Mouse (Mus musculus): ENCODE data around the gene Traf7.

Gene Traf7

DNA sequence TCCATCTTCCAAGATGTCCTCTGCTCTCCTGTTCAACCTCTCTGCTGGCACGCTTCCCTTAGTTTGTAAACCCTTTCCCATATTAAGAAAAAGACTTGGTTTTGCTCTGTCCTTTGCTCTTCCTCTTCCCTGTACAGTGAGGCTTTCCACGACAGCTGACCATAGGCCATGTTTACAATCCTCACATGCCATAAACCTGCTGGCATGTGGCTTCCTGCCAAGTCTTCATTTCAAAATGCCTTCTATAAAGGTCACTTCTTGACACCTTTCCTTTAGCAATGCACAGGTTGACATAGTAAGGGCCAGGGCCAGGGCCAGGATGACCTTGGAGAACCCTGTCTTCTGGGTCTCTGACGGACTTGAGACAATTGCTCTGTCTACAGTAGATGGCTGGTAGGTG, 18.5 kb upstream of the Traf7 start:
- no peak for DNase-seq (ENCODE audit: extremely low read depth, low read depth, low spot score)

DNA sequence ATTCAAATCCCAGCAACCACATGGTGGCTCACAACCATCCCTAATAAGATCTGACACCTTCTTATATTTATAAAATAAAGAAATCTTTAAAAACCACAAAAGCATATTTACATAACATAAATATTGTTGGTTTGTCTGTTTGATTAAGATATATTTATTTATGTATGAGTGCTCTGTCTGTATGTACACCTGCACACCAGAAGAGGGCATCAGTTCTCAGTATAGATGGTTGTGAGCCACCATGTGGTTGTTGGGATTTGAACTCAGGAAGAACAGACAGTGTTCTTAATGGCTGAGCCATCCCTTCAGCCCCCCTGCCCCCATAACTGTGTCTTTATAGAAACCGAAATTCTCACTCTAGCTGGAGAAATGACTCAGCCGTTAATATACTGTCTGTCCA, 17.5 kb upstream of the Traf7 start:
- DNase-seq (ENCODE audit: extremely low read depth, low read depth, low spot score) = no peak

- no peak for DNase-seq (ENCODE audit: extremely low read depth, low read depth, low spot score)
Measured at GRCm38 (mm10) chr17:24544613-24545012, 16.9 kb upstream of the Traf7 start.

DNA sequence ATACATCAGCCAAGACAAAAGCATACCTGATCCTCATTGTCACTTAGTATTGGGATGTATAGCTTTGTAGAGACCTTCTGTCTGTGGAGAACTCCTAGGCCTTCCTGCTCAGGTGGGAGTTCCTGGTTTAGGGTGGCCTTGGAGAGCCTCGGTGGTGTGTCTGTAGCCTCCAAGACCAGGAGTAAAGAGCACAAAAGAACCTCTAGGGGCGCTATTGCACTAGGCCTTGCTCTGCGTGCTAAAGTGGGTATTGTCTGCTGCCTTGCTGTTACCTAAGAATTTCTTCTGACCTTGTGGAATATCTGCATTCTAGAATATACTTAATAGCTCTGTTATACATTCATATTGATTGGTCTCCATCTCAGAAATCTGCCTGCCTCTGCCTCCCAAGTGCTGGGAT, 12.6 kb upstream of the Traf7 start:
- DNase-seq (ENCODE audit: extremely low read depth, low read depth, low spot score) = no peak

DNA sequence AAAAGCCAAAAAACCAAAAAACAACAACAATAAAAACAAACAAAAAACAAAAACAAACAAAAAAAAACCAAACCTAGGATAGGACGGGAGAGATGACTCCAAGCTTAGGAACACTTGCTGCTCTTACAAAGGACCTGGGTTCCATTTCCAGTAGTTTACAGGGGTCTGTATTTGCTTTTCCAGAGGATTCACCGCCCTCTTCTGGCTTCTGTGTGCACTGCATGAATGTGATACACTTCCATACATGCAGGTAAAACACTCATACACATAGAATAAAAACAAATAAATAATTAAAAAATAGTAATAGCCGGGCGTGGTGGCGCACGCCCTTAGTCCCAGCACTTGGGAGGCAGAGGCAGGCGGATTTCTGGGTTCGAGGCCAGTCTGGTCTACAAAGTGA, 11.2 kb upstream of the Traf7 start:
- no peak for DNase-seq (ENCODE audit: extremely low read depth, low read depth, low spot score)

GRCm38 (mm10) chr17:24537536-24537935, 9.8 kb upstream of the Traf7 start:
- DNase-seq (ENCODE audit: extremely low read depth, low read depth, low spot score) = no peak

DNA sequence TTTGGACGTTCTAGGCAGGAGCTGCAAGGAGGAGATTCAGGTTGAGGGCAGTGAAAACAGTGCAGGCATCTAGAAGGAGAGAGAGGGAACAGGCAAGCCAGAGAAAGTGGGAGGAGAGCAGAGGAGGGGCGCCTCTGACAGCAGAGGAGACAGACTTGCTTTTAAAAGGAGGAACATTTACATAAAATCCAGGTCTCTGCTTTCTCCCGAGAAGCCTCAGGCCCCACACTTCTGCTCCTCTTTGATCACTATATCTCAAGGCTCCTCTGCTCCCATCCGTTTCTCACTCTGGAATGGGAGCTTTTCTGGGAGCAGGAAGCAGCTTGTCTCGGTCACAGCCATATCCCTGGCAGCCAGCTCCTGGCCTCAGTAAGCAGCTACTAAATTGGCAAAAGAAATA, 7.6 kb upstream of the Traf7 start:
- no peak for DNase-seq (ENCODE audit: extremely low read depth, low read depth, low spot score)

DNA sequence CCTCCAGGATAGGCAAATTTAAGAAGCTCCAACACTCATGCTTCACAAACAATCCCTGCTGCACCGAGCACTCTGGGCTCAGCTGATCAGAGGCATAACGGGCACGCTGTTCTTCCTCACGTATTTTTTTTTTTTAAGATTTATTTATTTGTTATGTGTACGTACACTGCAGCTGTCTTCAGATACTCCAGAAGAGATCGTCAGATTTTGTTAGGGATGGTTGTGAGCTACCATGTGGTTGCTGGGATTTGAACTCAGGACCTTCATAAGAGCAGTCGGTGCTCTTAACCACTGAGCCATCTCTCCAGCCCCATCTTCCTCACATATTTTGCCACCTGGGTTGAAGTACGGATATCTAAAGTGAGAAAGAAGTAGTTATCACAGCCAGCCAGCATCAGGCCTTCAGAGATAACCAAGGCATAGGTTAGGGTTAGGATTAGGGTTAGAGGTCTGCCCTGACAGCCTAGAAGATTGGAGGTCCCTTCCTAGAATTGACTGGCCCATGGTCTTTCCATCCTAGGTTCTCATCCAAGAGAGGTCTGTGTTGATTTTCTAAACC, 6.5 kb upstream of the Traf7 start, which contains the start of gene Rab26:
Gene Rab26 (minus strand): TSS at position 51 of the 559 bp plus-strand sequence.
- DNase-seq (ENCODE audit: extremely low read depth, low read depth, low spot score) = no peak

GRCm38 (mm10) chr17:24533099-24533992, 5.6 kb upstream of the Traf7 start:
- DNase-seq (ENCODE audit: extremely low read depth, low read depth, low spot score) = peak; percentile 31

DNA sequence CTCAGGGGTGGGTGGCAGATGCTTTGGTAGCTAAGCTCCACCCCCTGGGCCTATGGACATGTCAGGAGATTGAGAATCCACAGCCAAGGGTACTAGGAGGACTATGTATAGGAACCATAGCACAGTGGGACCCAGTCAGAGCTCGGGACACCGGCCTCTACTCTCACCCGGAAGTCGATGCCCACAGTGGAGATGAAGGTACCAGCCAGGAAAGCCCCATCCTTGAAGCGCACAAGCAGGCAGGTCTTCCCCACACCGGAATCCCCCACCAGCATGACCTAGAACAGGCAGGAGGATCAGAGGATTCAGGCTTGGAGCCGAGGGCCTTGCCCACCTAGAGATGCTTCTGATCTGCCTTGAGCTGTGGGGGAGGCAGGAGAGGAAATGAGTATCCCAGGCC, 4.3 kb upstream of the Traf7 start:
- no peak for DNase-seq (ENCODE audit: extremely low read depth, low read depth, low spot score)

DNA sequence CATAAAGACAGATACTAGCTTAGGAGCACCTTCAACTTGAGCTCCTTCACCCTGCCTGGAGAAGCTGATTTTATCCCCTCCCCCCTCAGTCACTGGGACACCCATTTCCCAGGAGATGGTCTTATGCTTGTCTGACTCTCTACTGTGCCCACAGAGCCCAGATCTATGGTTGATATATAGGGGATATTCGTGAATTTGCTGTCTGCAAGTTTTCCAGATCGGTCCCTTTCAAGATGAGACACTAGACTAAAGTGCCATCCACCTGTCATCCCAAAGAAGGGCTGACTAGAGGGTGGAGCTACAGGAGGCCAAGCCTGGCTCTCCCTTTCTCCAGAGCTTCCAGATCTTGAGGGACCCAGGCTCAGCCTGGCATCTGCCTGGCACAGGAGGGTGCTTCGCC, 3.3 kb upstream of the Traf7 start:
- no peak for DNase-seq (ENCODE audit: extremely low read depth, low read depth, low spot score)

GRCm38 (mm10) chr17:24530361-24531050, 2.8 kb upstream of the Traf7 start:
- DNase-seq (ENCODE audit: extremely low read depth, low read depth, low spot score) = no peak

- no peak for DNase-seq (ENCODE audit: extremely low read depth, low read depth, low spot score)
Measured at GRCm38 (mm10) chr17:24529883-24530282, 2.1 kb upstream of the Traf7 start.

DNA sequence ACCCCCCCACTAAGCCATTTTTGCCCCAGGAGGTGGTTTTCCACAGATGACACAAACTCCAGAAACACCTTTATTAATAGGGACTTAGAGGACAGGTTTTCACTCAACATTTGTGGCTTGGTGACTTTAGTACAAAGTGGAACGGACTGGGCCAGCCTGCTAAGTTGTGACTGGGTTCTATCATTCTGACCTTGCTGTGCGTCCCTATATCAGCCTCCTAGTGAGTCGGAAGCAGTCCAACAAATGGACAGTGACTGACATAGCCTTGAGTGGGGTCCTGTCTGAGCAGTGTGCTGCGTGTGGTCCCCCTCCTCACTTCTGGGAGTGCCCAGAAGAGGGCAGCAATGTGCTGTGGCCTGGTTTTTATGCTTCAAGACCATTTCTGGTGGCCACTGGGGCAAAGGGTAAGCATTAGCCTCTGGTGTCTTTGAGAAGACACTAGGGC, 1.3 kb upstream of the Traf7 start:
- DNase-seq (ENCODE audit: extremely low read depth, low read depth, low spot score) = no peak

DNA sequence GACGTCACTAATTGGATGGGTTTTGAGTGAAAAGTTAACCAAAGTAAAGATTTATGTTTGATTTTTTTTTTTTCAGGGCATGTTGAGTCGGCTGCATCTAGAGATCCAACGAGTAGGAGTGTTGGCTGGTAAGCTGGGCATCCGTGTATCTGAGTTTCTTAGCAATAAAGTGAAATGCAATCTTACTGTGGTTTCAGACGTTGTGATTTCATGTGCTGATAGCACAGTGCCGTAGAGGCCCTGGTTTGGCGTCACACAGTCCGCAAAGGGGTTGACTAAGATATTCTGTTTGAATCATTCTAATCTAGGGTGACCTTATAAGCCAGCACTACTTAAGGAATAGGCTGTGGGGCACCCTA, 801 bp upstream of the Traf7 start:
- DNase-seq (ENCODE audit: extremely low read depth, low read depth, low spot score) = no peak

DNA sequence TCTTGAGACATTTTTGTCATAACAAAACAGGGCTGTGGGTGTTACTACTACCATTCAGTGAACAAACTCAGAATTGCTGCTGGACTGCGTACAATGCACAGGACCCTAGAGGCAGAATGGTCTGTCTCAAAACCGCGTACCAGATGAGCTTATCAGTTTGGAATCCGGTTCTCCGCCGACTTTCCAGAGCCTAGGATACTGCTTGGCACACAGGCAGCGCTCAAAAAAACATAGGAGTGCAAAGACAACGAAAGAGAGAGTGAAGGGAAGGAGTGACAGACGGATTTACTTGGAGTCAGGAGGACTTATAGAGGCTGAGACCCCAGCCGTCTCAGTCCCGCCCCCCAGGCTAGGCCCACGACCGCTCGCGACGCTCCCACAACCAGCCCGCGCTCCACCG, 423 bp downstream of the Traf7 start:
- DNase-seq (ENCODE audit: extremely low read depth, low read depth, low spot score) = no peak

DNA sequence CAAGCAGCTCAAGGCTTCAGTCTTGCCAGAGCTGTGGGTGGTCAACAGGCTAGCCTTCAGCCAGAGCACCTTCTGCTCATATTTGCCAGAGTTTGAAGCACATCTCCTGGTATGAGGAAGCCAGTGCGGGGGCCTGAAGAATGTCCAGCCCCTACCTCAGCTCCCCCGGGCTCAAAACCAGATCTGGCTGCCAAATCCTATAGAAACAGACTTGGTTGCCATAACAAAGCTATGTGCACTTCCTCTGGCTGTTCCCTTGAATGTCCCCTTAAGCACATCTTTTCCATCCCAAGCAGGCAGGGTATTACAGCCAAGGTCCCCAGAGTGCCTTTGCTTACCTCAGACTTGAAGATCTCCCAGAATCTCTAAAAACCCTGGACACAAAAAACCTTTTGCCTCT, 3.0 kb downstream of the Traf7 start:
- DNase-seq (ENCODE audit: extremely low read depth, low read depth, low spot score) = no peak

GRCm38 (mm10) chr17:24520450-24520849, 7.3 kb downstream of the Traf7 start:
- no peak for DNase-seq (ENCODE audit: extremely low read depth, low read depth, low spot score)

DNA sequence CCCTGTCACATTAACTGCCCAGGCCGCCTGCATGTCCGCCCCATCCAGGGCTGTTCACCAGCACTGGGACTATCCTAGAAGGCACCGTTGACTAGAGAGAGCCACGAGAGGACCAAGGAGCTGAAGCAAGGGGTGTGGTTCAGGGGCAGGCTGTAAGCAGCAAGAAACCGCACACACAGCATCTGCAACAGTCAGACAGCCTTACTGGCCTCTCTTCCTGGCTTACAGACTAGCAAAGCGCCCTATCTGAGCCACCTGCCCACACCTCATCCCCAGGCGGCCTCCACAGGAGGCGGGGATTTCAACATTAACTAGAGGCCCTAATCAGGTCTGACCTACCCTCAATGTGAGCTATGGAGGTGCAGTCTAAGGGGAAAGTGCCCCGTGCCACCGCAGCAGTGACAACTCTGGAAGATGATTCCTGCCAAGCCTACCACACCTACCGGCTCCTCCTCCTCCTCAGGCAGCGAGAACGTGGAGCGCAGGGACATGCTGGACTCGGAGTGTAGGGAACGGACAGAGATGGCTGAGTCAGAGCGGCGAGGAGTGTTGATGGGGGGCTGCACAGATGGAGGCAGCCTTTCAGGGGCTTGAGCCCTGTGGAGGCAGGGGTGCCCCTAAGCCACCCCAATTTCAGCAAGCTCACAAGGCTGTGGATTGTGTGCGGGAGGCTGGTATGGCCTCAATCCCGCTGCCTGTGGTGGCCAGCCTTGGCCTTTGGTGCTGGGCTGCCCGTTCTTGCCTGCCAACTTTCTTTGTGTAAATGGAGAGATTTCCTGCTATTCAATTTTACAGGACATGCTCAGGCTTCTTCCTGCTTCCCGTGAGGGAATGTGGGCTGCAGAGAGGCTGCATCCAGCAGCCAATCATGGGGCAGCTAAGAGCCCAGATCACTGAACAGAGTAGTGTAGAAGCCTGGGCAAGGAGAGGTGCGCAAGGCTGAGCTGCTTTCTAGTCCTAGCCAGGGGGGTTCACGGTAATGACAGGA, 13.2 kb downstream of the Traf7 start:
- DNase-seq (ENCODE audit: extremely low read depth, low read depth, low spot score) = no peak

DNA sequence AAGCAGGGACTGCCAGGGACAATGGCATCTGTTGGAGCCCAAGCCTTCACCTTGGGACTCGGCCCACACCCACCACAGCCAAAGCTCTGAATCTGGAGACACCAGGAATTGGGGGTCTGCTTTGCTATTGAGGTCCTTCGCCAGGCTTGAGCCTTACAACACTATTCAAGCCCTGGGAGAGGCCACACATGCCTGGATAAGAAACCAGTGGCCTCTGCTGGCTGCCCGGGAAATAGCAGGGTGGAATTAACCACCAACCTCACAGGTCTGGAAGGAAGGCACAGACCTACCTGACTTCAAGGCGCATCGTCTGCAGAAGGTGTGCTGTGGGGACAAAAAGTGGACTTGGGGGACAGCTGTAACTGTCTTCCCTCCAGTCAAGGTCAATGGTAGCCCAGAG, 14.1 kb downstream of the Traf7 start:
- DNase-seq (ENCODE audit: extremely low read depth, low read depth, low spot score) = no peak

Measured in fat pad, adult 2 months (tissue).